Mouse (Mus musculus): ENCODE results near the gene Gbp2b. TPM values are rescaled to one million over a fixed set of nuclear protein-coding genes. Genes with fewer than 3 reads are reported as not detected.

Gbp2b gene
- not detected for polyA plus RNA-seq (2017; shearing (Covaris generic))

GRCm38 (mm10) chr3:142594547-142594946 is at the start of gene Gbp2b:
Gene Gbp2b, plus strand, starts transcription at chr3:142594847.

GRCm38 (mm10) chr3:142559632-142560228 is 34.9 kb upstream of the Gbp2b start, which contains the start of gene Gbp3:
Gene Gbp3, plus strand, starts transcription at chr3:142560026.

GRCm38 (mm10) chr3:142620111-142620955 is 25.7 kb downstream of the Gbp2b start, which contains the start of gene Gbp2:
Gene Gbp2, plus strand, starts transcription at chr3:142620602.

Other genes starting within 250 kb of the Gbp2b start
- gene Pdlim5, start 199.2 kb upstream of the Gbp2b start, polyA plus RNA-seq (2017; shearing (Covaris generic)), result 55.3 TPM
- 12.1 TPM for gene Gbp5, start 100.9 kb upstream of the Gbp2b start, polyA plus RNA-seq (2017; shearing (Covaris generic))
- gene Gbp7, start 64.5 kb upstream of the Gbp2b start, polyA plus RNA-seq (2017; shearing (Covaris generic)), result 65.1 TPM
- gene Gbp3, start 34.8 kb upstream of the Gbp2b start, polyA plus RNA-seq (2017; shearing (Covaris generic)), result 50.9 TPM
- 46.6 TPM for gene Gbp2, start 25.8 kb downstream of the Gbp2b start, polyA plus RNA-seq (2017; shearing (Covaris generic))
- gene Kyat3, start 106.2 kb downstream of the Gbp2b start, polyA plus RNA-seq (2017; shearing (Covaris generic)), result 0.56 TPM
- gene Gtf2b, start 170.2 kb downstream of the Gbp2b start, polyA plus RNA-seq (2017; shearing (Covaris generic)), result 99.5 TPM